Mouse (Mus musculus): ENCODE measurements at regions not wholly inside any gene's neighbourhood (a gene's known extent, or its start where the extent isn't known, plus 50 kb on each side); places are given as distances from the start of the nearest gene placed in this dataset.

DNA sequence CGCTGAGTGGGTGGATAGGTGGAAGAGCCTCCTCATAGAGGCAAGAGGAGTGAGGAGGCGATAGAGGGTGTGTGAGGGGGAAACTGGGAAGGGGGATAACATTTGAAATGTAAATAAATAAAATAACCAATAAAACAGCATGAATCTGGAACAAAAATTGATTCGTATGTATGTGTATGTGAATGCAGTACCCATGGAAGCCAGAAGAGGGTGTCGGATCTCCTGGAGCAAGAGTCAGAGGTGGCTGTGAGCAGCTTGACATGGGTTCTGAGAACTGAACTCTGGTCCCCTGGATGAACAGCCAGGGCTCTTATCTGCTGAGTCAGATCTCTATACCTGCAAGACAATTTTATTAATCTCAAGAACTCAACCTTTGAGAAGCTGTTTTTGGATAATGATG is 81.4 kb downstream of the Tfap2b start:
- H3K9ac ChIP-seq = no peak overlapping the region
- H3K36me3 ChIP-seq = no peaks in the 10 kb centered on the region
- H3K4me3 ChIP-seq = no peak overlapping the region
- no peak overlapping the region for H3K27ac ChIP-seq
- H3K4me1 ChIP-seq = no peaks in the 10 kb centered on the region
- WGBS = 82% methylated on average over 4 of the region's 4 CpGs
- H3K27me3 ChIP-seq = no peaks in the 10 kb centered on the region
- ATAC-seq (ENCODE audit: low FRiP score) = no peak
- H3K9me3 ChIP-seq (replicated peaks) = no peaks in the 10 kb centered on the region
- no peak overlapping the region for H3K4me2 ChIP-seq (replicated peaks)

DNA sequence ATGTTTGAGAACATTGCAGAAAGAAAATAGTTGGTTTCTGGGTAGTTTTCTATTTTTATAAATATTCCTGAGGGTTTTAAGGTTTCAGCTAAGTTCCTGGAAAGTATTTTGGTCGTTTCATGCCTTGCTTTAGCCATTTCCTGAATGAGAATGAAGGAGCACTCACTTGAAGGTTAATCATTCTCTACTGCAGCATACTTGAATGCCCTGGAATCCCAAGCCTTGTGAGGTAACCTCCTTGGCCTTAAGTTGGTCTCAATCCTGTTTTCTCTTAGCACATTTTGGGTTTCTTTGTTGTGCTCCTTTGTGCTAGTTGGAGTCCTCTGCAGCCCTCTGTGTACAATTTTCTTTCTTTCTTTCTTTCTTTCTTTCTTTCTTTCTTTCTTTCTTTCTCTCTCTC is 112.9 kb downstream of the Tfap2b start:
- 34% methylated on average over 1 of the region's 1 CpGs for WGBS
- no peaks in the 10 kb centered on the region for H3K9me3 ChIP-seq (replicated peaks)
- H3K36me3 ChIP-seq = no peaks in the 10 kb centered on the region
- no peak overlapping the region for H3K27ac ChIP-seq
- no peak overlapping the region for H3K4me3 ChIP-seq
- no peaks in the 10 kb centered on the region for H3K4me1 ChIP-seq
- no peak overlapping the region for H3K4me2 ChIP-seq (replicated peaks)
- no peak overlapping the region for H3K9ac ChIP-seq
- no peak for ATAC-seq (ENCODE audit: low FRiP score)
- no peaks in the 10 kb centered on the region for H3K27me3 ChIP-seq

DNA sequence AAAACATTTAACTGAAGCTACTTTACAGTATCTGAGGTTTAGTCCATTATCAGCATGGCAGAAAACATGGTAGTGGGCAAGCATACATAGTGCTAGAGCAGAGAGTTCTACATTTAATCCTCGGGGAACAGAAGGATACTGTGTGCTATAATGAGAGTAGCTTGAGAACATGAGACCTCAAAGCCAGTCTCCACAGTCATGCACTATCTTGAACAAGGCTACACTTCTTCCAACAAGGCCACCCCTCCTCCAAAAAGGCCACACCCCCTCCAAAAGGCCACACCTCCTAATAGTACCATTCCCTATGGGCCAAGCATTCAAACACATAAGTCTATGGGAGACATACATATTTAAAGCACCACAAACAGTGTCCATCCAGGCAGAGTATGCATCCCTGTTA is 127.3 kb downstream of the Tfap2b start:
- H3K4me2 ChIP-seq (replicated peaks) = no peak overlapping the region

DNA sequence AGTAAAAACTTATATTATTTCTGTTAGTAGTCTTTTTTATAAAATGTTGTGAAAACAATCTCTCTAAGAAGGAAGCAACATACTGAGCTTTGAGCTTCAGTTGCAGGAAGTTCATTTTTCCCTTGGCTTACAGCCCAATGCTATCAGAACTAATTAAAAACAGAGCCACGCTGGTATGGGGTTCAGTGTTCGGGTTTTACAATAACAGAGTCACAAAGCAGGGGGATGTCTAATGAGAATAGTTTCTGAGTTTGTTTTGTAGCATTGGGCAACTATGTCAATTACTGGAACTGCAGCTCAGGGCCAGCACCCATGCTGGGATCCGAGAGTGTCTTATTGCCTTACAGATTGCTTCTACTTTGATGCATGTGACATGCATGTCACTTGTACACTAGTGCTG is 128.5 kb downstream of the Tfap2b start:
- no peak overlapping the region for H3K4me2 ChIP-seq (replicated peaks)
- no peak overlapping the region for H3K9ac ChIP-seq
- no peak for ATAC-seq (ENCODE audit: low FRiP score)
- no peaks in the 10 kb centered on the region for H3K27me3 ChIP-seq
- H3K9me3 ChIP-seq (replicated peaks) = no peaks in the 10 kb centered on the region
- no peak overlapping the region for H3K27ac ChIP-seq
- 56% methylated on average over 3 of the region's 3 CpGs for WGBS
- no peaks in the 10 kb centered on the region for H3K4me1 ChIP-seq
- H3K4me3 ChIP-seq = no peak overlapping the region
- H3K36me3 ChIP-seq = no peaks in the 10 kb centered on the region

More for the DNA sequence above, 127.3 kb downstream of the Tfap2b start:
- no peaks in the 10 kb centered on the region for H3K4me1 ChIP-seq
- no peaks in the 10 kb centered on the region for H3K9me3 ChIP-seq (replicated peaks)
- H3K4me3 ChIP-seq = no peak overlapping the region
- 93% methylated on average over 1 of the region's 1 CpGs for WGBS
- ATAC-seq (ENCODE audit: low FRiP score) = no peak
- H3K36me3 ChIP-seq = no peaks in the 10 kb centered on the region
- H3K27me3 ChIP-seq = no peaks in the 10 kb centered on the region
- H3K27ac ChIP-seq = no peak overlapping the region
- H3K9ac ChIP-seq = no peak overlapping the region

DNA sequence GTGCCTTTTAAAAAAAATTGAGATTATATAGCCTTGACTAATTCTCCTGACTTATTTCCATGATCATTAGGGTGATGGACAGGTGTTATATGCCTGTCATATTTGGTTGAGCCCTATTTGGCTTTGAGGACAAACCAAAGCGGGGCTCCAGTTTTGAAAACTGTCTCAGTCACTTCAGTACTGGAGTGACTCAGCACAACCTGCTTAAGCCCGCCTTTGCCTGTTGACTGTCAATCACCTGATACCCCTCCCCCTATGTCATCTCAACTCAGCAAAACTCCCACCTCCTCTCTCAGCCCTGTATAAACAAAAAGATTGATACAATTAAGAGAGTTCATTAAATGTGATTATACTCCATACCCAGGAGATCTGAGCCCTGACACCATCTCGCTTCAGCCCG is 135.7 kb downstream of the Tfap2b start:
- Histone ChIP-seq H3K4me2 (replicated peaks) (no peak overlapping the region), H3K27me3 (no peaks in the 10 kb centered on the region), H3K27ac (no peak overlapping the region), H3K4me1 (no peaks in the 10 kb centered on the region), H3K9me3 (replicated peaks) (no peaks in the 10 kb centered on the region), H3K9ac (no peak overlapping the region), H3K4me3 (no peak overlapping the region), H3K36me3 (no peaks in the 10 kb centered on the region)
- no peak; the same call in 1 of the 2 replicates for ATAC-seq (ENCODE audit: low FRiP score)
- WGBS = 88% methylated on average over 4 of the region's 4 CpGs

DNA sequence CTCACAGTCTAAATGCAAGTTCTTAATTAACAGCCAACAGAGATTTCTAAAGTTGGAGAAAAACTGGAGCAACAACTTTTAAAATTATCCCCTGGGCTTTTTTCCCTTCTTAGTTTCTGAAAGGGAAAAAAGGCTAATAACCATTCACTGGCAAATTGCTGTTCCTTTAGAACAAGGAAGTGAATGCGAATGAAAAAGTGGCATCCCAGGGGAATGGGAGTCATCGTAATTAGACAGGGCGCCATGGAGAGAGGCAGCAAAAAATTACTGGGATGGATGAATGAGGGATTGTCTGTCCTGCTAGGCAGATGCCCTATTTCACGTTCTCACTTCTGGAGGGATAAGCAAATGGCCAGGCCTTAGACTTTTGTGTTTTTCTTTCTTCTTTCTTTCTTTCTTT is 141.8 kb downstream of the Tfap2b start:
- 50% methylated on average over 4 of the region's 4 CpGs for WGBS
- Histone ChIP-seq H3K27ac (no peak overlapping the region), H3K4me3 (no peak overlapping the region), H3K36me3 (no peaks in the 10 kb centered on the region), H3K9ac (no peak overlapping the region), H3K9me3 (replicated peaks) (no peaks in the 10 kb centered on the region), H3K4me2 (replicated peaks) (no peak overlapping the region), H3K4me1 (no peaks in the 10 kb centered on the region), H3K27me3 (no peaks in the 10 kb centered on the region)
- no peak for ATAC-seq (ENCODE audit: low FRiP score)

DNA sequence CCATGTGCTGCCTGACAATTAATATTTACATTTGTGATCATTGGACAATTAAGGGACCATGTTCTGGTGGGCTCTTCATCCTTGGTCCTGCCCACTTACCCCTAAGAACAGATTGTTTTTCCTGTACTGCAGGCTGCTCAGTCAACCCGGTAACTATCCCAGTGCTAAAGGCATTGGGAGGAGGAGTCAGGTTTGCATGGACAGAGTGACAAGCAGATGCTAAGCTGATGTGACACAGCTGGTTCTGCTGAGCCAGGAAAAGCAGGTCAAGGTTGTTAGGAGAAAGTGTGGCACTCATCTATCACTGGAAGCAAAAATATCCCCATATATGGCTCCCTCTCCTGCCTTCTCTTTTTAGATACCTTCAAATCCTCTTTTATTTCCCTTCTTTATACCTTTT is 176.1 kb downstream of the Tfap2b start:
- no peak overlapping the region for H3K4me2 ChIP-seq (replicated peaks)
- H3K36me3 ChIP-seq = no peaks in the 10 kb centered on the region
- H3K4me3 ChIP-seq = no peak overlapping the region
- H3K9ac ChIP-seq = no peak overlapping the region
- H3K27me3 ChIP-seq = no peaks in the 10 kb centered on the region
- no peak overlapping the region for H3K27ac ChIP-seq
- no peaks in the 10 kb centered on the region for H3K4me1 ChIP-seq
- H3K9me3 ChIP-seq (replicated peaks) = no peaks in the 10 kb centered on the region
- 62% methylated on average over 1 of the region's 1 CpGs for WGBS
- ATAC-seq (ENCODE audit: low FRiP score) = no peak

DNA sequence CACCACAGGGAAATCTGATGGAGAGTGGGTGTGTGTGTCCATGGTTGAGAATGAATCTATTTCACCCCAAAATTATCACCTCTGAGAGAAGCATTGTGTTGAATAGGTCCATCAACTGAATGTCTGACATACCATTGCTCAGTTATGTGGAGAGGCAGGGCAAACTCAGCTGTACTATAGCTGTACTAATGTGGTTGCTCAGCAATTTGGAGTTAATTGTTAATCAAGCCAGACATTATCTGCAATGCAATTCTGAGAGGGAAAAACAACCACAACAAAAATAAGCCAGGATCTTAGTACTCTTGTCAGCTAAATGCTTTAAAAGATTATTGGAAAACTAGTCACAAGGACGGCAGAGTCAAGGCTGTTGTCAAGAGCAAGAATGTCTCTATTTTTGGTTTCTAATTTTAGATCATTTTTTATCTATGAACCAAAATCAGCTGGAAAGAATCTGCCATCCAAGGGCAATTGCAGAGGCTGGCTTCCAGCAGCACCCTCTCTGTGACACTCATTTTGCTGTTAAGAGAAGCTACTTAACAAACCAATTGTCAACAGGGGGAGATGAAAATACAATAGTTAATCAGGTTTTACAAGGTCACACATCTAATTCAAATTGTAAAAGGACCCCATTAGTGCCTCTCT is 180.3 kb downstream of the Tfap2b start:
- H3K27me3 ChIP-seq = no peaks in the 10 kb centered on the region
- no peak overlapping the region for H3K9ac ChIP-seq
- H3K4me3 ChIP-seq = no peak overlapping the region
- 79% methylated on average over 1 of the region's 1 CpGs for WGBS
- ATAC-seq (ENCODE audit: low FRiP score) = no peak
- no peaks in the 10 kb centered on the region for H3K4me1 ChIP-seq
- H3K36me3 ChIP-seq = no peaks in the 10 kb centered on the region
- no peaks in the 10 kb centered on the region for H3K9me3 ChIP-seq (replicated peaks)
- no peak overlapping the region for H3K27ac ChIP-seq
- H3K4me2 ChIP-seq (replicated peaks) = no peak overlapping the region

DNA sequence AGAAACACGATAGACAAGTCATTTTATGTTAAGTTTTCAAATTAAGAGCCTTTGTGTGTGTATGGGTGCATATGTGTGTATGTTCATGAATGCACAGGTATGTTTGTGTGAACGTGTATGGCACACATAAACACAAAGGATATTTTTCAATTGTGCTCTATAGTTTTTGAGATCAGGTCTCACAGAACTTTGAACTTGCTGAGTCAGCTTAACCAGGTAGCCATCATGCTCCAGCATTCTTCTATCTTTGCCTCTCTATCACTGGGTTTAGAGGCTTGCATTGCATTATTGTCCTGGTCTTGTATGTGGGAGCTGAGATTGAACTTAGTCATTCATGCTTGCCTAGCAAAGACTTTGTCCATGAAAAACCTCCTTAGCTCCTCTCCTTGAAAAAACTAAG is 198.8 kb downstream of the Tfap2b start:
- H3K27ac ChIP-seq = no peak overlapping the region
- WGBS = 77% methylated on average over 2 of the region's 2 CpGs

DNA sequence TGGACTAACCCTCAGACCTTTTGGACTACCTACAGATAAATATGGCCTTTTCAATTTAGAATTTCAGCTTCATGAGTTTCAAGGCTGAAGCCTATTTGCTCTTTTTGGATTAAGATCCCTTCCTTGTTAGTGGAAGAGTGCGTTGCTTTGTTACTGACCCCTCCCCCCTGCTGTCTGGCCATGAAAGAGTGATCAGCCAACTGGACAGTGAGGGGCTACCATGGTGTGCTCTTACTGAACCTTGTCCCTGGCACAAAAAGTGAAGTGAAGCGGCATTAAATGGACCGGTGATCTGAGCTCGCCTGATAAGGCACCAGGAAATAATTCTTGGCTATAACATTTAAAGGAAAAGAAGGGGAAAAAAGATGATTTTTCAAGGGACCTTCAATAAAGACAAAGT is 203.6 kb downstream of the Tfap2b start:
- no peak for ATAC-seq (ENCODE audit: low FRiP score)
- no peak overlapping the region for H3K4me2 ChIP-seq (replicated peaks)
- no peak overlapping the region for H3K27ac ChIP-seq
- H3K4me3 ChIP-seq = no peak overlapping the region
- H3K27me3 ChIP-seq = no peaks in the 10 kb centered on the region
- H3K9me3 ChIP-seq (replicated peaks) = no peaks in the 10 kb centered on the region
- H3K9ac ChIP-seq = no peak overlapping the region
- no peaks in the 10 kb centered on the region for H3K36me3 ChIP-seq
- H3K4me1 ChIP-seq = no peaks in the 10 kb centered on the region
- WGBS = 26% methylated on average over 4 of the region's 4 CpGs

More for the DNA sequence above, 198.8 kb downstream of the Tfap2b start:
- H3K4me2 ChIP-seq (replicated peaks) = no peak overlapping the region
- no peak overlapping the region for H3K4me3 ChIP-seq
- H3K27me3 ChIP-seq = no peaks in the 10 kb centered on the region
- H3K9me3 ChIP-seq (replicated peaks) = no peaks in the 10 kb centered on the region
- H3K4me1 ChIP-seq = no peaks in the 10 kb centered on the region
- no peak overlapping the region for H3K9ac ChIP-seq
- no peak for ATAC-seq (ENCODE audit: low FRiP score)
- H3K36me3 ChIP-seq = no peaks in the 10 kb centered on the region

DNA sequence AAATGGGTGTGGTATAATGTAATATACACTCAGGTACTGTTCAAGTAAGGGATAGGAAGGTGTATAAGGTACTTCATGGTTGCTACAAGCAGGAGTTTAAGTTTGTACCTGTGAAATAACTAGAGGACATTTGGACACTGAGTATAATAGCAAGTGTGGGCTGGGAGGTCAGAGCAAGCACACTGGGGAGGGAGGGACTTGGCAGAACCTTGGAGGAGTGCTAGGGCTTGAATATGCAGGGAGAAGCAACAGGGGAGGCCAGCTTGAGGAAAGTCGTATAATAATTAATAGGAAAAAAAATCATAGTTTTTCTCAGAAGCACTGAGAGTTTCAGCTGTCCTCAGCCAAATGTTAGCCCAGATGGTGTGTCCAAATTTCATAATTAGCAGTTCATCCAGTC is 212.4 kb downstream of the Tfap2b start:
- H3K9me3 ChIP-seq (replicated peaks) = no peaks in the 10 kb centered on the region
- WGBS = 57% methylated on average over 1 of the region's 1 CpGs
- H3K27me3 ChIP-seq = no peaks in the 10 kb centered on the region
- H3K9ac ChIP-seq = no peak overlapping the region
- no peak for ATAC-seq (ENCODE audit: low FRiP score)
- no peaks in the 10 kb centered on the region for H3K36me3 ChIP-seq
- no peak overlapping the region for H3K4me3 ChIP-seq
- H3K4me1 ChIP-seq = no peaks in the 10 kb centered on the region
- no peak overlapping the region for H3K4me2 ChIP-seq (replicated peaks)
- H3K27ac ChIP-seq = no peak overlapping the region

DNA sequence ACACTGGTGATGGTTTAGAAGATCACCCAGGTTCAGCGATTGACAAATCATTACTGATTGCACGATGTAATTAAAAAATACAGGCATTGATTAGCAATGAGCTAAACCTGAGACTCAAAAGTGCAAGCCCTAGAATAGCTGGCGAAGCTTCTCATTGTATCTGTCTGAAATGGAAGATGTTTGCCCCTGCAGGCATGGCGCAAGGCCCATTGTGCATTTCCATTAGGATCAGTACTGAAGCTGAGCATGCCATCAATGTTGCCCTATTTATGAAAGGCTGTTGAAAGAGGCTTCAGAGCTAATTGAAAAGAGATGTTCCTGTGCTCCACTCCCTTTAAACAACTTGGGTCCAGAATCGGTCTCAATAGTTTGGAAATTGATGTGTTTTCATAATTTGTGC is 242.1 kb downstream of the Tfap2b start:
- Histone ChIP-seq H3K36me3 (no peaks in the 10 kb centered on the region), H3K9me3 (replicated peaks) (no peaks in the 10 kb centered on the region), H3K4me3 (no peak overlapping the region), H3K4me1 (no peaks in the 10 kb centered on the region), H3K27ac (no peak overlapping the region), H3K27me3 (no peaks in the 10 kb centered on the region), H3K4me2 (replicated peaks) (no peak overlapping the region), H3K9ac (no peak overlapping the region)
- no peak for ATAC-seq (ENCODE audit: low FRiP score)
- 95% methylated on average over 5 of the region's 5 CpGs for WGBS

DNA sequence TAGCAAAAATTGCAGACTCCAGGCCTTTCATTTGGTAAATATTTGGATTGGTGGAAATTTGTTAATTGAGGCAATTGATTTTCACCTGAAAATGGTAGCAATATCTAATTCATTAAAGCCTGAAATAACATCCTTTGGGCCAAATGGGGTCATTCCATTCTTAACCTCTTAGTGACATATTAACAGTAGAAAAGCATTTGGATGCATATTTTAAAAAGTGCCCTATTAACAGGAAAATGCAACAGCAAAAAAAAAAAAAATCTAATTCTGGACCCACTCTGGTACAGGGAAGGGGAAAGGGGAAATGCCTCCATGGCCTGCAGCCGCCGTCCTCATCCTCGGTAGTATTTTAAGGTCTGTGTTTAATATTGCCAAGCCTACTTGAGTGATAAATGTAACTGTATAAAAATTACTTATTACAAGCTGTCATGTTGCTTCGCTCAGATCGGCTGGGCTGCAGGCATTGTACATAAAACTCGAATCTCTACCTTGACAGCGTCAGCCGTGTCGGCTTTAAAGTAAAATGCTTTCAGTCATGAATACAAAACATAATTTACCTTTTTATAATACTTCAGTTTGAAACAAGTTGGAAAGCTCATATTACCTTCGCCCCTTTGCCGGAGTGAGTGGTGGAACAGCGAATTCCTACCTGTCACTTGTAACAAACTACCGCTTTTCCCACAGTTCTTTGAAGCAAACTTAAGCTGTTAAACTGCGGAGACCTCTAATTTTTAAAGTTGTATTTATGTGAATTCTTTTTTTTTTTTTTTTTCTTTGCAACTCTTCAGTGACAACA is 250.1 kb downstream of the Tfap2b start:
- no peak for ATAC-seq (ENCODE audit: low FRiP score)
- H3K4me1 ChIP-seq = no peaks in the 10 kb centered on the region
- H3K4me3 ChIP-seq = no peak overlapping the region
- no peaks in the 10 kb centered on the region for H3K27me3 ChIP-seq
- H3K9ac ChIP-seq = no peak overlapping the region
- H3K4me2 ChIP-seq (replicated peaks) = no peak overlapping the region
- 87% methylated on average over 14 of the region's 14 CpGs for WGBS
- H3K9me3 ChIP-seq (replicated peaks) = no peaks in the 10 kb centered on the region
- H3K36me3 ChIP-seq = no peaks in the 10 kb centered on the region
- no peak overlapping the region for H3K27ac ChIP-seq
